Mouse (Mus musculus): ENCODE measurements around the gene Vav3. TPM values are rescaled to one million over a fixed set of nuclear protein-coding genes. Genes with fewer than 3 reads are reported as not detected.

Gene Vav3
- polyA plus RNA-seq, 1 experiment from 2014 or later = 19.7 TPM

- ATAC-seq (ENCODE audit: low read depth) = no peak
- no peak overlapping the region for H3K4me2 ChIP-seq (ENCODE audit: low read depth, low read length)
- no peaks in the 10 kb centered on the region for H3K27me3 ChIP-seq (replicated peaks; ENCODE audit: control insufficient read depth, insufficient read depth, low read length)
- no peaks in the 10 kb centered on the region for H3K4me1 ChIP-seq (ENCODE audit: control insufficient read depth, insufficient read depth, low read length)
- H3K27ac ChIP-seq (replicated peaks; ENCODE audit: low read depth, low read length) = no peak overlapping the region
- no peak overlapping the region for H3K4me3 ChIP-seq (ENCODE audit: low read depth, low read length)
- no peak for DNase-seq (ENCODE audit: low spot score)
- no peak overlapping the region for H3K9ac ChIP-seq (ENCODE audit: low read depth, low read length)
- H3K36me3 ChIP-seq (ENCODE audit: control insufficient read depth, insufficient read depth, low read length) = no peaks in the 10 kb centered on the region
- no peaks in the 10 kb centered on the region for H3K9me3 ChIP-seq (ENCODE audit: control insufficient read depth, low read length)
- WGBS = 83% methylated on average over 6 of the region's 6 CpGs
Measured at GRCm38 (mm10) chr3:109463684-109464083, 123.2 kb downstream of the Vav3 start.

DNA sequence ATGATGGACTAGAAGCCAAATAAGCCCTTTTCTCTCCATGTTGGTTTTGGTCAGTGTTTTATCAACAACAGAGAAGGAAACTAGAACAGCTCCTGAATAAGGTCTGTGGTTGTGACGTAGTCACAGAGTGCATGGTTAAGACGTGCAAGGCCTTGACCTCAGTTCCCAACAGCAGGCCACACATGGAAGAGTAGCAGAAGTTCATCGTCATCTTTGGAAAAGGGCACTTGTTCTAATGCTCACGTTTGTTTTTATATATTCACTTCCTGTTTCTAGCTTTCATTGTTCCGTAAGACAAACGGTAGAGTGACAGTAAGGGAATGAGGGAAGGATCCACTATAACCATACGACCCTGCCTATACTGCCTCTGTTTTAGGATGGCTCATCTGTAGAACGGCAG, 124.1 kb downstream of the Vav3 start:
- Histone ChIP-seq H3K4me2 (ENCODE audit: low read depth, low read length) (no peak overlapping the region), H3K9me3 (ENCODE audit: control insufficient read depth, low read length) (no peaks in the 10 kb centered on the region), H3K9ac (ENCODE audit: low read depth, low read length) (no peak overlapping the region), H3K27ac (replicated peaks; ENCODE audit: low read depth, low read length) (no peak overlapping the region), H3K36me3 (ENCODE audit: control insufficient read depth, insufficient read depth, low read length) (no peaks in the 10 kb centered on the region), H3K4me3 (ENCODE audit: low read depth, low read length) (no peak overlapping the region), H3K4me1 (ENCODE audit: control insufficient read depth, insufficient read depth, low read length) (no peaks in the 10 kb centered on the region), H3K27me3 (replicated peaks; ENCODE audit: control insufficient read depth, insufficient read depth, low read length) (no peaks in the 10 kb centered on the region)
- ATAC-seq (ENCODE audit: low read depth) (no peak), DNase-seq (ENCODE audit: low spot score) (no peak)
- WGBS = 79% methylated on average over 8 of the region's 8 CpGs

DNA sequence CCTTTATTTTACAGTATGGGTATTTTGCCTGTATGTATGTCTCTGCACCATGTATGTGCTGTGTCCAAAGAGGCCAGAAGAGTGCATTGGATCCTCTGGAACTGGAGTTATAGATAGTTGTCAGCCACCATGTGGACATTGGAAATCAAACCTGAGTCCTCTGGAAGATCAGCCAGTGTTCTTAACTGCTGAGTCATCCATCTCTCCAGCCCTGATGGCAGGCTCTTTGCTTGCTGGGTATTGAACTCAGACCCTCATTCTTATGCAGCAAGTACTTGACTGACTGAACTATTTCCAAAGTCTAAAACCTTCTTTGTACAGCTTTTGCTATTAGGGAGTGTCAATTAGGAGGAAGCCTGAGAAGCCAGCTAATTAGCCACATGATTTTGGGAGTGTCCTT, 126.1 kb downstream of the Vav3 start:
- no peak overlapping the region for H3K27ac ChIP-seq (replicated peaks; ENCODE audit: low read depth, low read length)
- H3K36me3 ChIP-seq (ENCODE audit: control insufficient read depth, insufficient read depth, low read length) = no peaks in the 10 kb centered on the region
- H3K4me1 ChIP-seq (ENCODE audit: control insufficient read depth, insufficient read depth, low read length) = no peaks in the 10 kb centered on the region
- H3K4me3 ChIP-seq (ENCODE audit: low read depth, low read length) = no peak overlapping the region
- no peak overlapping the region for H3K4me2 ChIP-seq (ENCODE audit: low read depth, low read length)
- DNase-seq (ENCODE audit: low spot score) = no peak
- no peaks in the 10 kb centered on the region for H3K9me3 ChIP-seq (ENCODE audit: control insufficient read depth, low read length)
- H3K27me3 ChIP-seq (replicated peaks; ENCODE audit: control insufficient read depth, insufficient read depth, low read length) = no peaks in the 10 kb centered on the region
- H3K9ac ChIP-seq (ENCODE audit: low read depth, low read length) = no peak overlapping the region
- ATAC-seq (ENCODE audit: low read depth) = no peak

DNA sequence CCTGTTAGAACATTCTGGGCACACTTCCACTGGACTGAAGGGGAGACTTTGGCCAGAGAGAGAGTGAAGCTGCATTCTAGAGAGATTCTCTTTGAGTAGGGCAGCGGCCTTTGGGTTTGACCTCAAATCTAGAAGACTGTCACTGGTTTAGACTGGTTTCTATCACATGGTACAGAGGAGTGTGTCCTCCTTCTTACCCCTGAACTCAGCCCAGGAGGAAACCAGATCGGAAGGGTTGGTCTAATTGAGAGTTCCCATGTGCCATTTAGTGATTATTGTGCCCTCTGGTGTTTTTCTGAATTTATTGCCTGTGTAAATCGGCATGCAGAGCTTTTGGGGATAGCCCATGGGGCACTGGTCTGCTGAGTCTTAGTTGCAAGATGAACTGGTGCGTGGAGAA, 126.8 kb downstream of the Vav3 start:
- H3K9ac ChIP-seq (ENCODE audit: low read depth, low read length) = no peak overlapping the region
- no peak overlapping the region for H3K4me3 ChIP-seq (ENCODE audit: low read depth, low read length)
- H3K4me2 ChIP-seq (ENCODE audit: low read depth, low read length) = no peak overlapping the region
- H3K36me3 ChIP-seq (ENCODE audit: control insufficient read depth, insufficient read depth, low read length) = no peaks in the 10 kb centered on the region
- H3K27me3 ChIP-seq (replicated peaks; ENCODE audit: control insufficient read depth, insufficient read depth, low read length) = no peaks in the 10 kb centered on the region
- DNase-seq (ENCODE audit: low spot score) (no peak), ATAC-seq (ENCODE audit: low read depth) (no peak)
- no peaks in the 10 kb centered on the region for H3K4me1 ChIP-seq (ENCODE audit: control insufficient read depth, insufficient read depth, low read length)
- H3K27ac ChIP-seq (replicated peaks; ENCODE audit: low read depth, low read length) = no peak overlapping the region
- 57% methylated on average over 4 of the region's 4 CpGs for WGBS
- H3K9me3 ChIP-seq (ENCODE audit: control insufficient read depth, low read length) = no peaks in the 10 kb centered on the region

DNA sequence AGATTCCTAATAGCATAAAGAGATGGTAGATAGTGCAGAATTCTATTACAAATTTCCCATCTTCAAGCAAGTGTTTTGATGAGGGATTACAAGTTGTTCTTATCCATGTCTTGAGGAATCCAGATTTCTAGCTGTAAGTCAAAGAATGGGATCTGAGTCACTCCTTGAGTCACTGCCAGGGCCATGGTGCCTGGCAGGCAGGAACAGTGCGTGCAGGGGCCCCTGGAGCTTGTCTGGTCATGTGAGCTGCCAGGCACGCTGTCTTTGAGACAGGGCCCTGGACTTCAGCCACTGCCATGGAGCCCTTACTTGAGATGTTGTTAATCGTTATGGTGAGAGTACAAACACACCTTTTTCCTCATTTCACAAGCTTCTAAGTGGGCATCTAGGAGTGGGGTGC, 129.0 kb downstream of the Vav3 start:
- H3K36me3 ChIP-seq (ENCODE audit: control insufficient read depth, insufficient read depth, low read length) = no peaks in the 10 kb centered on the region
- ATAC-seq (ENCODE audit: low read depth) (peak; percentile 44; the same call in 1 of the 2 replicates), DNase-seq (ENCODE audit: low spot score) (peak; percentile 35)
- 61% methylated on average over 3 of the region's 3 CpGs for WGBS
- no peaks in the 10 kb centered on the region for H3K9me3 ChIP-seq (ENCODE audit: control insufficient read depth, low read length)
- H3K4me3 ChIP-seq (ENCODE audit: low read depth, low read length) = no peak overlapping the region
- H3K27me3 ChIP-seq (replicated peaks; ENCODE audit: control insufficient read depth, insufficient read depth, low read length) = no peaks in the 10 kb centered on the region
- H3K9ac ChIP-seq (ENCODE audit: low read depth, low read length) = no peak overlapping the region
- H3K27ac ChIP-seq (replicated peaks; ENCODE audit: low read depth, low read length) = no peak overlapping the region
- H3K4me1 ChIP-seq (ENCODE audit: control insufficient read depth, insufficient read depth, low read length) = no peaks in the 10 kb centered on the region
- no peak overlapping the region for H3K4me2 ChIP-seq (ENCODE audit: low read depth, low read length)

DNA sequence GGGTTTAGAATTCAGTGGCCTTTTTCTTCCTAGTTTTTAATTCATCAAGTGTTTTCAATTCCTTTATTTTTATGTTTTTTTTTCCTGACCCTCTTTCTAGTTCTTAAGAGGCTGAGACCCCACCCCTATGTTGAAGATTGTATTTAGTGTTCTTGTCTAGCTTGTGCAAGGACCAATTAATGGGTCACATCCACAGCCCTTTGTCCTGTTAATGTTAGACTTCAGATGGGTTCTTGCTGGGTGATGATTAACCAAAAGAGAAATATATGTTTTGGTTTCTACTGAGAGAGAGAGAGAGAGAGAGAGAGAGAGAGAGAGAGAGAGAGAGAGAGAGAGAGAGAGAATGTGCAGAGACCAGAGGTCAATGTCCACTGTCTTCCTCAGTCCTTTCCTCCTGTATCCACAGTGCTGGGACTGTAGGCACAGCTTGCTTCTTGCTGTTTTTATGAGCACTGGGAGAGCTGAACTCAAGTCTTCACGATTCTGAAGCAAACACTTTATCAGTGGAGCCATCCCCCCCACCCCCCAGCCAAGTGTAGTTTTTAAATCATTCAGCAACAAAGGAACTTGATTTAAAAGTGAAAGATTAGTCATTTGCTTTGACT, 130.3 kb downstream of the Vav3 start:
- no peaks in the 10 kb centered on the region for H3K4me1 ChIP-seq (ENCODE audit: control insufficient read depth, insufficient read depth, low read length)
- no peaks in the 10 kb centered on the region for H3K36me3 ChIP-seq (ENCODE audit: control insufficient read depth, insufficient read depth, low read length)
- no peak overlapping the region for H3K9ac ChIP-seq (ENCODE audit: low read depth, low read length)
- no peaks in the 10 kb centered on the region for H3K9me3 ChIP-seq (ENCODE audit: control insufficient read depth, low read length)
- 70% methylated on average over 1 of the region's 1 CpGs for WGBS
- ATAC-seq (ENCODE audit: low read depth) (no peak), DNase-seq (ENCODE audit: low spot score) (no peak)
- no peak overlapping the region for H3K27ac ChIP-seq (replicated peaks; ENCODE audit: low read depth, low read length)
- no peaks in the 10 kb centered on the region for H3K27me3 ChIP-seq (replicated peaks; ENCODE audit: control insufficient read depth, insufficient read depth, low read length)
- H3K4me3 ChIP-seq (ENCODE audit: low read depth, low read length) = no peak overlapping the region
- H3K4me2 ChIP-seq (ENCODE audit: low read depth, low read length) = no peak overlapping the region

- no peak for ATAC-seq (ENCODE audit: low read depth)
- H3K4me1 ChIP-seq (ENCODE audit: control insufficient read depth, insufficient read depth, low read length) = no peaks in the 10 kb centered on the region
- no peak overlapping the region for H3K9ac ChIP-seq (ENCODE audit: low read depth, low read length)
- H3K27me3 ChIP-seq (replicated peaks; ENCODE audit: control insufficient read depth, insufficient read depth, low read length) = no peaks in the 10 kb centered on the region
- no peaks in the 10 kb centered on the region for H3K36me3 ChIP-seq (ENCODE audit: control insufficient read depth, insufficient read depth, low read length)
- H3K9me3 ChIP-seq (ENCODE audit: control insufficient read depth, low read length) = no peaks in the 10 kb centered on the region
- H3K27ac ChIP-seq (replicated peaks; ENCODE audit: low read depth, low read length) = no peak overlapping the region
- H3K4me3 ChIP-seq (ENCODE audit: low read depth, low read length) = no peak overlapping the region
- no peak overlapping the region for H3K4me2 ChIP-seq (ENCODE audit: low read depth, low read length)
- peak; percentile 50 for DNase-seq (ENCODE audit: low spot score)
- WGBS = 59% methylated on average over 8 of the region's 8 CpGs
Measured at GRCm38 (mm10) chr3:109476521-109476920, 136.1 kb downstream of the Vav3 start.

- Histone ChIP-seq H3K9ac (ENCODE audit: low read depth, low read length) (no peak overlapping the region), H3K36me3 (ENCODE audit: control insufficient read depth, insufficient read depth, low read length) (no peaks in the 10 kb centered on the region), H3K4me3 (ENCODE audit: low read depth, low read length) (no peak overlapping the region), H3K4me2 (ENCODE audit: low read depth, low read length) (no peak overlapping the region), H3K27me3 (replicated peaks; ENCODE audit: control insufficient read depth, insufficient read depth, low read length) (no peaks in the 10 kb centered on the region), H3K27ac (replicated peaks; ENCODE audit: low read depth, low read length) (no peak overlapping the region), H3K9me3 (ENCODE audit: control insufficient read depth, low read length) (no peaks in the 10 kb centered on the region), H3K4me1 (ENCODE audit: control insufficient read depth, insufficient read depth, low read length) (no peaks in the 10 kb centered on the region)
- ATAC-seq (ENCODE audit: low read depth) (no peak), DNase-seq (ENCODE audit: low spot score) (no peak)
- 78% methylated on average over 4 of the region's 4 CpGs for WGBS
Measured at GRCm38 (mm10) chr3:109478297-109478696, 137.8 kb downstream of the Vav3 start.

DNA sequence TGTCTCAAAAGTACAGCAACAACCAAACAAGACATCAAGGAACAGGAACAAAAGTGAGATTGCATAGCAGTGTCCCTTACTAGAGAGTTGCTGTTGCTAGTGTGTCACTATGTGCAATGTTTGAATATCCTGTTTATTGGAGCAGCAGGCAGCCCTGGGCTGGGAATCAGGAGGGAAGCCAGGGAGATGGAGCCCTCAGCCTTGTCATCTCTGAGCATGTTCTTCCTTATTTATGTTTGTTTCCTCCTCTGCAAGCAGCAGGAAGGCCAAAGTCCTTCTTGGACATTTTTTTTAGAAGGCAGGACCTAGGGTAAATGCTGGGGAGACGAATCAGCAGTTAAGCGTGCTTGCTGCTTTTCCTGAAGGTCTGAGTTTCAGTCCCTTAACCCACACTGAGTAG, 140.2 kb downstream of the Vav3 start:
- ATAC-seq (ENCODE audit: low read depth) = no peak

More for the DNA sequence above, 140.2 kb downstream of the Vav3 start:
- DNase-seq (ENCODE audit: low spot score) = no peak
- H3K9me3 ChIP-seq (ENCODE audit: control insufficient read depth, low read length) = no peaks in the 10 kb centered on the region
- H3K4me1 ChIP-seq (ENCODE audit: control insufficient read depth, insufficient read depth, low read length) = no peaks in the 10 kb centered on the region
- H3K9ac ChIP-seq (ENCODE audit: low read depth, low read length) = no peak overlapping the region
- H3K4me3 ChIP-seq (ENCODE audit: low read depth, low read length) = no peak overlapping the region
- WGBS = 75% methylated on average over 2 of the region's 2 CpGs
- no peaks in the 10 kb centered on the region for H3K27me3 ChIP-seq (replicated peaks; ENCODE audit: control insufficient read depth, insufficient read depth, low read length)
- no peak overlapping the region for H3K27ac ChIP-seq (replicated peaks; ENCODE audit: low read depth, low read length)
- H3K36me3 ChIP-seq (ENCODE audit: control insufficient read depth, insufficient read depth, low read length) = no peaks in the 10 kb centered on the region
- no peak overlapping the region for H3K4me2 ChIP-seq (ENCODE audit: low read depth, low read length)

Measured in embryonic facial prominence, embryonic 14.5 days (tissue).